Mouse (Mus musculus): ENCODE data around the gene Tfip11.

- no peak for TF ChIP-seq POLR2A (IDR thresholded peaks at IDR 0.05; ENCODE audit: extremely low read depth, insufficient read depth, low read length)
- TF ChIP-seq CTCF (IDR thresholded peaks at IDR 0.05; ENCODE audit: low read depth, low read length), result no peak
Observed at GRCm38 (mm10) chr5:112279181-112280021, 46.8 kb upstream of the Tfip11 start.
